Mouse (Mus musculus) midbrain, embryonic 13.5 days (tissue): Measurements from ENCODE around the gene Sec22a. TPM values are rescaled to one million over a fixed set of nuclear protein-coding genes. Genes with fewer than 3 reads are reported as not detected.

Experiments
- ATAC-seq: fragments of 200-750 bp; cut with Nextera tagmentation; 2 replicates; pipeline ENCODE4 v1.8.0; 2017; ENCODE audit warnings: mild to moderate bottlenecking, moderate TSS enrichment, moderate library complexity
- H3K27ac ChIP-seq: fragments of 300-500 bp; sonication (generic); 2 replicates; pipeline ENCODE4 v1.5.1; 2015; ENCODE audit warnings: inconsistent platforms, mild to moderate bottlenecking, moderate library complexity
- H3K27me3 ChIP-seq: fragments of 300-500 bp; sonication (generic); 2 replicates; pipeline ENCODE4 v1.6.1; 2015; ENCODE audit warnings: mild to moderate bottlenecking, inconsistent platforms
- H3K36me3 ChIP-seq: fragments of 300-500 bp; sonication (generic); 2 replicates; pipeline ENCODE4 v1.6.1; 2015; ENCODE audit warnings: mild to moderate bottlenecking, inconsistent platforms
- H3K4me1 ChIP-seq: fragments of 300-500 bp; sonication (generic); replicated peaks from 2 replicates; pipeline ENCODE4 v1.6.1; 2015; ENCODE audit warnings: inconsistent platforms
- H3K4me2 ChIP-seq: fragments of 300-500 bp; sonication (generic); replicated peaks from 2 replicates; pipeline ENCODE4 v1.6.1; 2015; ENCODE audit warnings: moderate library complexity, mild to moderate bottlenecking, inconsistent platforms
- H3K4me3 ChIP-seq: fragments of 300-500 bp; sonication (generic); replicated peaks from 2 replicates; pipeline ENCODE4 v1.5.1; 2015; ENCODE audit warnings: mild to moderate bottlenecking, inconsistent platforms
- H3K9ac ChIP-seq: fragments of 300-500 bp; sonication (generic); replicated peaks from 2 replicates; pipeline ENCODE4 v1.6.1; 2015; ENCODE audit warnings: mild to moderate bottlenecking, inconsistent platforms
- H3K9me3 ChIP-seq: fragments of 300-500 bp; sonication (generic); 2 replicates; pipeline ENCODE4 v1.6.1; 2016; ENCODE audit warnings: mild to moderate bottlenecking, inconsistent platforms
- WGBS: fragments of 180-500 bp; shearing (Covaris S2); methylation state at CpG from one replicate; pipeline ENCODE4 v1.1.7; 2015; 5-methylcytosine and 5-hydroxymethylcytosine counted together
- polyA plus RNA-seq: library from polyadenylated mRNA; unstranded; fragments of >200 nt; fragmentation: Nextera tagmentation; extraction: Ambion mirVana; gene quantifications from 2 replicates; pipeline ENCODE4 v1.2.1, GENCODE M21; 2015

Sec22a gene
- polyA plus RNA-seq, 1 experiment from 2014 or later, result 44.7 TPM

DNA sequence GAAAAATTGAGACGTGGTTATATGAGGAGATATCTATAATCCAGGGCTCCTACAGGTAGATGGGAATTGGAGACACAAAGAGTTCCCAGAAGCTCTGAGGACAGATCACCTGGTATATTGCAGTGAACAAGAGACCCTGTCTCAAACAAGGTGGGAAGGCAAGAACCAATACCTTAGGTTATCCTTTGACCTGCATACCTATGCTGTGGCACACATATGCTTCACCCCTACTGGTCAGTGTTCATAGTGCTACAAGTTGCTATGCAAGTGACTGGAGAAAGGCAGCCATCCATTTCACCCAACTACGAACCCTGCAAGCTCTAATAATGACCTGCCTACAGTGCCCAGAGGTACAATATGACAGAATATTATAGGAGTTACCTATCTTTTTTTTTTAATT, 1.5 kb downstream of the Sec22a start:
- H3K4me2 ChIP-seq, result no peak overlapping the region
- H3K4me3 ChIP-seq, result no peak overlapping the region; the same call in 1 of the 2 replicates
- peaks cover 17% of the 10 kb centered on the region for H3K4me1 ChIP-seq
- H3K36me3 ChIP-seq, result peaks cover 6% of the 10 kb centered on the region; the same call in 1 of the 2 replicates
- ATAC-seq, result no peak
- no peaks in the 10 kb centered on the region for H3K27me3 ChIP-seq
- 92% methylated on average over 2 of the region's 2 CpGs for WGBS
- no peak overlapping the region for H3K27ac ChIP-seq
- no peak overlapping the region; the same call in 1 of the 2 replicates for H3K9ac ChIP-seq
- H3K9me3 ChIP-seq, result no peaks in the 10 kb centered on the region

DNA sequence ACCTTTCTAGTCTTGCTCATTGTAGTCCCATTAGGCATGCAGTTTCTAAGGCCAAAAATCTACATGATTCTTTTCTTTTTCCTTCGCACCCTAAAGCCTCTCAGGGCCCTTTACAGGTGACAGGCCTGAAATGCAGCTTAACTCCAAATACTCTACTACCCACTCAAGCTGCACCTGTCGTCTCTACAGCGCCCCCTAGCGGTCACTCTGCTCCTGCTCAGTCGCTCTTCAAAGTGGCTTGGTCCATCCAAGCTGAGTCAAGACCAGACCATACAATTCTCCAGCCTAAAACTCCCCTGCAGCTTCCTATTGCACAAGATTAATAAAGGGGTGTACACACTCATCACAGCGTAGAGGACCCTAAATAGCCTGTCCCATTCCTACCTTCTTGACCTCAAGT, 3.1 kb downstream of the Sec22a start:
- Histone ChIP-seq H3K36me3 (peaks cover 6% of the 10 kb centered on the region; the same call in 1 of the 2 replicates), H3K9me3 (no peaks in the 10 kb centered on the region), H3K4me2 (no peak overlapping the region), H3K4me1 (peaks cover 17% of the 10 kb centered on the region), H3K27ac (no peak overlapping the region), H3K9ac (no peak overlapping the region), H3K4me3 (no peak overlapping the region), H3K27me3 (no peaks in the 10 kb centered on the region)
- 29% methylated on average over 6 of the region's 6 CpGs for WGBS
- ATAC-seq, result no peak

DNA sequence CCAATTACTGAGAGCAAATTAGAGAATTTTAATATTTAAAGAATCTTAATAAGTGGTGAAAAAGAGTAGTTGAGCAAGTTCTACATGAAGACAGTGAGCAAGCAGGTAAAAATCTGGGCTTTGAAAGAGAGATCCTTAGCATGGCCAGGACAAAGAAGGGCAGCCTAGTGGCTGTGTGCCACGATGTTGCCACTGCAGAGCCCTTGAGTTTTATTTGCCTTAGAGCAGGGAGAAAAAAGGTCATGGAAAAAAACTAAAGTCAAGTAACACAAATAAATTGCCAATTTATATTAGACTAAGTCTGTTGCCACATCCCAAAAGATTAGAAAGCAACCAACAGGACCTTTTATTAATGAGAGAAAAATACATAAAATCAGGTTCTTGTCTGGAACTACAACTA, 6.3 kb downstream of the Sec22a start:
- ATAC-seq, result no peak
- H3K9me3 ChIP-seq, result no peaks in the 10 kb centered on the region
- peaks cover 12% of the 10 kb centered on the region for H3K36me3 ChIP-seq
- H3K27ac ChIP-seq, result no peak overlapping the region
- no peak overlapping the region for H3K4me2 ChIP-seq
- H3K9ac ChIP-seq, result no peak overlapping the region
- no peak overlapping the region for H3K4me3 ChIP-seq
- peaks cover 3% of the 10 kb centered on the region for H3K4me1 ChIP-seq
- 94% methylated on average over 1 of the region's 1 CpGs for WGBS
- H3K27me3 ChIP-seq, result no peaks in the 10 kb centered on the region

DNA sequence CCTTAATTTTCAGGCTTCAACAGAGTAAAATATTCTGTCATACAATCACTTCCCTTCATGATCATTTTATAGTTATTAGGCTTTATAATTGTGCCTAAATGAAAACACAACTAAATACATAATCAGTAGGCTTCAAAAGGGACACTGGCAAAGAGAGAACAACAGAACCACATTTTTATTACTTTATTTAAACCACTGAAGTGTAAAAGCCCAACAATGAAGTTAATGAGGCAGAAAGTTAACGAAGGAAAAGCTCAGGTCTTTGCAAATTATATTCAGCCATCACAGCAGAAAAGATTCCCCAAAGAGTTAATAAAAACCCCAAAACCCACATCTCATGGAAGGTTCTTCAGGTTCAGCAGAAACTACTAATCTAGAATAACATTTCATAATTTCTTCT, 33.3 kb downstream of the Sec22a start:
- Histone ChIP-seq H3K27ac (no peak overlapping the region), H3K27me3 (no peaks in the 10 kb centered on the region), H3K4me3 (no peak overlapping the region), H3K9ac (no peak overlapping the region), H3K4me1 (no peaks in the 10 kb centered on the region), H3K36me3 (peaks cover 5% of the 10 kb centered on the region), H3K9me3 (no peaks in the 10 kb centered on the region), H3K4me2 (no peak overlapping the region)
- 53% methylated on average over 1 of the region's 1 CpGs for WGBS
- no peak for ATAC-seq

DNA sequence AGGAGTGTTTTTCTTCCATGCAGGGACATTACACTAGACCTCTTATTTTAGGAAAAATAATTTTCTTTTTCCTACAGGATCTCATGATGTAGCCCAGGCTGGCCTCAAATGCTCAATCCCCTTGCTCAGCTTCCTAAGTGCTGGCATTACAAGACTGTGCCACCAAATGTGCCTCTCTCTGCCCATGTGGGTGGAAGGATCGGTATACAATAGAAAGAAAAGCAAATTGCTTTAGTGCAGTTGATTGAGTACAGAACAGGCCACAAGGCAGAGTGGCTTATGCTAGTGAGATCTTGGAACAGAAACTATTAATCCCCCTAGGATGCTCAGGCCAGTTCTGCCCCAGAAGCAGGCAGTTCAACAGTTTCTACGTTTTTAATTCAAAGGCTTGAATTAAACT, 43.9 kb downstream of the Sec22a start:
- no peak overlapping the region for H3K27ac ChIP-seq
- 0 out of 2 replicates have a peak, but pooled peaks have one; percentile 40 for ATAC-seq
- no peak overlapping the region for H3K4me2 ChIP-seq
- H3K4me1 ChIP-seq, result 0 out of 2 replicates have a peak, but pooled peaks cover 4% of the 10 kb centered on the region
- H3K36me3 ChIP-seq, result no peaks in the 10 kb centered on the region
- H3K9ac ChIP-seq, result no peak overlapping the region
- no peak overlapping the region for H3K4me3 ChIP-seq
- no peaks in the 10 kb centered on the region for H3K9me3 ChIP-seq
- WGBS, result 72% methylated on average over 2 of the region's 2 CpGs
- no peaks in the 10 kb centered on the region for H3K27me3 ChIP-seq

DNA sequence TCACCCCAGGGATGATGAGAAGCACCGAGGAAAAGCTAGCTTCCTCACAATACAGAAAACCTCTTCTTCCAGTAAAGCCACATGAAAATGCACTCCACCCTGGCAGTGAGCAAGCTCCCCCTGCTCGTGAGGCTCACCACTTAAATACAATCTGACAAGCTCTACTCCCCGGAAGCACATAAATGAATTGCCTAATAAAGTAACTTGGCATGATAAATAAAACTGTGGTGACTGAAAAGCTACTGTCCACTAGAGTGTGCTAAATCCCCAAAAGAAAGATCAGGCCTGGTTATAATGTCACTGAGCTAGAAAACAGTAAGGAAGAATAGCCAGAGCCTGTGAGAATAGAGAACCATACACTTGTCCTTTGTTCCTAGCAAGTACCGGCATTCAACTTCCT, 44.4 kb downstream of the Sec22a start:
- no peak overlapping the region for H3K27ac ChIP-seq
- no peaks in the 10 kb centered on the region for H3K36me3 ChIP-seq
- H3K4me1 ChIP-seq, result 0 out of 2 replicates have a peak, but pooled peaks cover 4% of the 10 kb centered on the region
- no peaks in the 10 kb centered on the region for H3K9me3 ChIP-seq
- H3K27me3 ChIP-seq, result no peaks in the 10 kb centered on the region
- no peak overlapping the region for H3K9ac ChIP-seq
- peak; percentile 86 for ATAC-seq
- H3K4me2 ChIP-seq, result no peak overlapping the region
- 37% methylated on average over 4 of the region's 4 CpGs for WGBS
- no peak overlapping the region for H3K4me3 ChIP-seq

DNA sequence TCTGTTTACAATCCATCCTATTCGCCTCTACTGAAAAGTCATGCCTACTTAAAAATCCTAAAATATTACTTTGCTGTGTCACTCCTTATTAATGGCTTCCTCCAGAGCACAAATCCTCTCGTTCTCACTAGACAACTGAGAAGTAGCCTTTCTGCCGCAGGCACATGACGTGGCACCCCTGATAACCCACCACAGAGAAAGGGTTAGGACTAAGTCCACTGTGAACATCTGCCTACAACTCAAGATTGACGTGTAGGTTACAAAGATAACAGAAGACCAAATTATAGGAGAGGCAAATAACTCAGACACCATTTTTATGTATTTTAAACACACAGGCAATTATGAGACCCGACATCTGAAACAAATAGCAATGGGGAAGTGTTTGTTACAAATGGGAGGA, 45.3 kb downstream of the Sec22a start:
- Histone ChIP-seq H3K36me3 (peaks cover 7% of the 10 kb centered on the region), H3K4me2 (no peak overlapping the region), H3K9me3 (no peaks in the 10 kb centered on the region), H3K27me3 (no peaks in the 10 kb centered on the region), H3K4me1 (0 out of 2 replicates have a peak, but pooled peaks cover 4% of the 10 kb centered on the region), H3K9ac (no peak overlapping the region), H3K27ac (no peak overlapping the region), H3K4me3 (no peak overlapping the region)
- ATAC-seq, result no peak
- WGBS, result 87% methylated on average over 6 of the region's 6 CpGs

DNA sequence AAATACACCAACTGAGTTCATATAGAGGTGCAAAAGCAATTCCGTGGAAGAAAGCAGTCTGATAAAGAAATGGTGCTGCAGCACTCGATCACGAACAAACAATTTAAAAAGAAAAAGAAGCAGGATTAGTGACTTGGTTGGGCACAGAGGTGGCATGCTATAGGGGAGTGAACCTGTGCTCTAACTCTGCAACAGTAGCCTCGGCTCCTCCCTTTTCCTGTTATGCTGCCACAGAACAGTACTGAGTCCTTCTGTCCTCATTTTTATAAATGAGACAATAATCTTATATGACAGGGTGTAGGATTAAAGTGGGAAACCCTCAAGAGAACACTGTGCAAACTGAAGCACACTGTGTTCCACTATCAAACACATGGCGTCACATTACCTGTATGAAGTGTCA, 46.3 kb downstream of the Sec22a start:
- Histone ChIP-seq H3K9ac (no peak overlapping the region), H3K36me3 (peaks cover 7% of the 10 kb centered on the region), H3K4me3 (no peak overlapping the region), H3K27me3 (no peaks in the 10 kb centered on the region), H3K9me3 (no peaks in the 10 kb centered on the region), H3K27ac (no peak overlapping the region), H3K4me1 (0 out of 2 replicates have a peak, but pooled peaks cover 4% of the 10 kb centered on the region), H3K4me2 (no peak overlapping the region)
- WGBS, result 92% methylated on average over 5 of the region's 5 CpGs
- no peak for ATAC-seq

DNA sequence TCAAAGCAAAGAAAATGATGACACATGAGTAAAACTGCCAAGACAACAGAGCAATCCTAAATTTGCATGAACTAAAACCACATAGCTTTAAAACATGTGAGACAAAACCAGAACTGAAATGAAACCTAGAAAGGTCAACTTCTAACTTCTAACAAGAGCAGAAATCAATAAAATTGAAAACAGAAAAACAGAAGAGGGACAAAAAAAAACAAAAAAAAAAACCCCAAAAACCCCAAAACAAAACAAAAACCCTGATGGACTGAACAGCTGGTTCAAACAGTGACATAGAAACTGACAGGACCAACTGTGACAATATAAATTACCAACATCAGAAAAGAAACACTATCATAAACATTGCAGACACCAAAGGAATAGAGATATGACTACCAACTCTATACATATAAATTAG, 46.9 kb downstream of the Sec22a start:
- ATAC-seq, result no peak

DNA sequence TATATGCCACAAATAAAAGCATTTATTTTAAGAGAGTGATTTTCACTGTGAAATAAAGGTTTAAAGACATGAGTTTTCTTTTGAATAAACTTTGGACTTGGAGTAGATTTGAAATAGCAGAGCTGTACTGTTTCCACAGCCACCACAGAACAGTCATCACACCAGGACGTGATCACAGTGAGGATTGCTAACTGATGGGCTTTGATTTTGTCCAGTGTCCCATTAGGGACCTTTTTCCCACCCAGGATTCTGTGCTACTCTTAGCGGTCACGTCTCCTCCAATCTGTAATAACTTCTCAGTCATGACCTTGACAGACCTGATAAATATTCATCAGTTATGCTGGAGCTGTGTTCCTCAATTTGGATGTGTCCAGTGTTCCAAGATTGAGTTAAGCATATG, 48.2 kb downstream of the Sec22a start:
- H3K4me3 ChIP-seq, result no peak overlapping the region

More for the DNA sequence above, 46.9 kb downstream of the Sec22a start:
- Histone ChIP-seq H3K4me1 (0 out of 2 replicates have a peak, but pooled peaks cover 5% of the 10 kb centered on the region), H3K9me3 (no peaks in the 10 kb centered on the region), H3K4me3 (no peak overlapping the region), H3K36me3 (peaks cover 7% of the 10 kb centered on the region), H3K27ac (no peak overlapping the region), H3K27me3 (no peaks in the 10 kb centered on the region), H3K4me2 (no peak overlapping the region), H3K9ac (no peak overlapping the region)

DNA sequence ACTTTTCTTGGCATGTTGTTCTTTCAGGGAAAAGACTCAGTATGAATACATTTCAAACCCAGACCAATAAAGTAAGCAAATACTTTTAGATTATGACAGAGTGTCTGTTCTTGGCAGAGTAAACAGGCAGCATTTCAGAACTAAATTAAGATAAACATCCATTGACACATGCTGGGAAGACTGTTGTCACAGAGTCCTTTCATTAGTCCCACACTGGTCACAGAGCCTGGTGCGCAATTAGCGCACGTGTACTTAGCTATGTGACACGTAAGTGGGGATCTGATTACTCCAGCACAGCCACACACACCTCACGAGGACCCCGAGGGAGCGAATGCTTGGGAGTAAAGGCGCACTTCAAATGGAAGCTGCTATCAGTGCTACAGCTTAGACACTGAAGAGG, 52.1 kb downstream of the Sec22a start:
- Histone ChIP-seq H3K4me1 (0 out of 2 replicates have a peak, but pooled peaks cover 6% of the 10 kb centered on the region), H3K36me3 (peaks cover 7% of the 10 kb centered on the region), H3K4me2 (no peak overlapping the region), H3K4me3 (no peak overlapping the region), H3K27ac (no peak overlapping the region), H3K27me3 (no peaks in the 10 kb centered on the region), H3K9me3 (no peaks in the 10 kb centered on the region), H3K9ac (no peak overlapping the region)
- WGBS, result 54% methylated on average over 8 of the region's 8 CpGs
- peak; percentile 37; the same call in 1 of the 2 replicates for ATAC-seq

More for the DNA sequence above, 48.2 kb downstream of the Sec22a start:
- Histone ChIP-seq H3K36me3 (peaks cover 7% of the 10 kb centered on the region), H3K27ac (no peak overlapping the region), H3K9me3 (no peaks in the 10 kb centered on the region), H3K4me1 (0 out of 2 replicates have a peak, but pooled peaks cover 10% of the 10 kb centered on the region), H3K4me2 (no peak overlapping the region), H3K9ac (no peak overlapping the region), H3K27me3 (no peaks in the 10 kb centered on the region)
- 60% methylated on average over 3 of the region's 3 CpGs for WGBS
- no peak for ATAC-seq

DNA sequence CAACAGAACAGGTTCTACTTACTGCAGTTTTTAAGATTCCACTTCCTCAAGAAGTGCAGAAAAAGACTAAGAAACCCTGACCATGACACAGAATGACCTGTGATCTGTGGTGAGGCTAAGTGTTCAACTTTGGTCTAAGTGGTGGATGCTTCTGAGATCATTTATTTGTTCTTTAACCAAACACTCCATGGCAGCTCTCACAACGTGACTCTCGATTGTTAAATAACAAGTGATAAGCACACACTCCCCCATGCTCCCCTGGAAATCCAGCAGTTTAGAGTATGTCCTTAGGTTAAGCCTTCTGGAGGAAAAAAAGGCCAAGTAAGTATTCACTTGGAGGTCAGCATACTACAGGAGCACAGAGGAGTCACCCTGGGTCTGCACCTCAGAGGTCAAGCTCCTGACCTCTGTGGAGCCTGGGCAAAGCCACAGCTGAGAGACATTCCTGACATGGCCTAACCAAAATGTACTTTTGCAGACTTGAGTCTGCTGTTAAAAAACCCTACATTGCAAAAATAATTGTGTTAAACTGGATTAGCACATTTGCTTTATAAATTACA, 53.1 kb downstream of the Sec22a start:
- Histone ChIP-seq H3K9ac (no peak overlapping the region), H3K36me3 (peaks cover 15% of the 10 kb centered on the region), H3K4me1 (0 out of 2 replicates have a peak, but pooled peaks cover 6% of the 10 kb centered on the region), H3K4me2 (no peak overlapping the region), H3K9me3 (no peaks in the 10 kb centered on the region), H3K27me3 (no peaks in the 10 kb centered on the region), H3K27ac (no peak overlapping the region), H3K4me3 (no peak overlapping the region)
- no peak for ATAC-seq
- WGBS, result 46% methylated on average over 2 of the region's 2 CpGs

DNA sequence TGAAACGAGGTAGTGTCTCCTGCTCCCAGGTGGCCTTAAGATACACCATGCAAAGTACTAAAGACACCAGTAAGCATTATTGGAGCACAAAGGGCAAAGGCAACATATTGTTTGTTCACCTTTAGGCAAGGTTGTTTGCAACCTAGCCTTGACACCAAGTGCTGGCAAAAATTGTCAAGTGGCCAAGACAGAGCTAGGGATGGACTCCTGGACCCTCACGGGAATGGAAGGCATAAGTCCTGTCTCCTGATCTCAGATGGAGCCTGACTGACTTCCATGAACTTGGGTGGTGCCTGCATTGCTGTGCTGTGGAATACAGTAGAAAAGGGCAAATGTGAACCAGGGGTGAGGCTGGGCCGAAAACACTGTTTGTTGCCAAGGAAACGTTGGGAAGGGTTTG, 54.1 kb downstream of the Sec22a start:
- 87% methylated on average over 4 of the region's 4 CpGs for WGBS
- Histone ChIP-seq H3K36me3 (peaks cover 18% of the 10 kb centered on the region), H3K27me3 (no peaks in the 10 kb centered on the region), H3K4me2 (no peak overlapping the region), H3K4me1 (0 out of 2 replicates have a peak, but pooled peaks cover 6% of the 10 kb centered on the region), H3K4me3 (no peak overlapping the region), H3K27ac (no peak overlapping the region), H3K9ac (no peak overlapping the region), H3K9me3 (no peaks in the 10 kb centered on the region)
- no peak for ATAC-seq
